Mouse (Mus musculus) testis, postnatal 14 days (tissue): ENCODE measurements around the gene Ift27.
A peak's percentile ranks its signal among the peaks of the same experiment; 100 is the strongest.

ENCODE experiments used
- DNase-seq: peaks from one replicate; pipeline ENCODE4 v3.0.0; 2021; ENCODE audit warnings: low spot score

Ift27 gene

GRCm38 (mm10) chr15:78173972-78174886, at the start of gene Ift27:
Gene Ift27 (minus strand): TSS chr15:78174107.
- DNase-seq, result peak; percentile 97

GRCm38 (mm10) chr15:78215269-78215668, 41.4 kb upstream of the Ift27 start:
- DNase-seq, result no peak

- DNase-seq, result no peak
Measured at GRCm38 (mm10) chr15:78211367-78211766, 37.5 kb upstream of the Ift27 start.

GRCm38 (mm10) chr15:78210203-78210602, 36.3 kb upstream of the Ift27 start:
- DNase-seq, result no peak

DNA sequence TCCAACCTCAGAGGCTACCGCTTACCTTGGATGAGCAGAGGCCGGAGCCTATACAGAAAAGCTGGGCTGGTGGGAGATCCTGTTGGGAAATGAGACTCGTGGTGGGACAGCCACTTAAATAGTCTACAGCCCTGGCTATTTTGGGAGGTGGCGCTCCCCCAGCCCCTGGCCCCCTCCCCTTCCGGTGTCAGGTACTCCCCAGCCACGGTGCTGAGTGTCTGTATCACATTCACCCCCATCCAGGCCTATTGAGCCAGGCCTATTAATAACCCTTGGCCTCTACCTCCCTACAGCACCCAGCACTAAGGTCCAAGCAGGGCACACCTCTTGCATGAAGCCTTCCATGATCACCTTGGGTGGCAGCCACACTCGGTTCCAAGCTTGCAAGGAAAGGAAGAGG, 32.4 kb upstream of the Ift27 start, which contains the start of gene Pvalb:
TSS of gene Pvalb (minus strand) at position 89 of the 400 bp plus-strand sequence.
- DNase-seq, result no peak

DNA sequence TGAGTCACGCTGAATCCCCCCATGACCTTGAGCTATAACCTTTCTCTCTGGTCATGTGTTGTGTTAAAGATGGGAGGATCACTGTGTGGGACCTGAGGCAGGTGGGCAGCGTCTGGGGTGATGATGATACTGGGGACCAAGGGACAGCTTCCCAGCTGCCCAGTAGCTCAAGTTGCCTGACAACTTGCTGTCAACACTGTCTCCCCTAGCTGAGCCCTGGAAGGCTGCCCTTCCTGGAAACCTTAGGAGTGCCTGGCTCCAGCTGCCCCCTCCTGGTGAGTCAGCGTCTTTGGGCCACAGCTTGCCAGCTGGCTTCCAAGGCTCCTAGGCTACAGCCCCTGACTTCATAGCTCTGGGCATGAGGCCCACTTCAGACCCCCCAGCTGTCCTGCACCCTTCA, 31.3 kb upstream of the Ift27 start:
- DNase-seq, result no peak

- peak; percentile 22 for DNase-seq
Measured at GRCm38 (mm10) chr15:78204053-78204847, 30.3 kb upstream of the Ift27 start.

DNA sequence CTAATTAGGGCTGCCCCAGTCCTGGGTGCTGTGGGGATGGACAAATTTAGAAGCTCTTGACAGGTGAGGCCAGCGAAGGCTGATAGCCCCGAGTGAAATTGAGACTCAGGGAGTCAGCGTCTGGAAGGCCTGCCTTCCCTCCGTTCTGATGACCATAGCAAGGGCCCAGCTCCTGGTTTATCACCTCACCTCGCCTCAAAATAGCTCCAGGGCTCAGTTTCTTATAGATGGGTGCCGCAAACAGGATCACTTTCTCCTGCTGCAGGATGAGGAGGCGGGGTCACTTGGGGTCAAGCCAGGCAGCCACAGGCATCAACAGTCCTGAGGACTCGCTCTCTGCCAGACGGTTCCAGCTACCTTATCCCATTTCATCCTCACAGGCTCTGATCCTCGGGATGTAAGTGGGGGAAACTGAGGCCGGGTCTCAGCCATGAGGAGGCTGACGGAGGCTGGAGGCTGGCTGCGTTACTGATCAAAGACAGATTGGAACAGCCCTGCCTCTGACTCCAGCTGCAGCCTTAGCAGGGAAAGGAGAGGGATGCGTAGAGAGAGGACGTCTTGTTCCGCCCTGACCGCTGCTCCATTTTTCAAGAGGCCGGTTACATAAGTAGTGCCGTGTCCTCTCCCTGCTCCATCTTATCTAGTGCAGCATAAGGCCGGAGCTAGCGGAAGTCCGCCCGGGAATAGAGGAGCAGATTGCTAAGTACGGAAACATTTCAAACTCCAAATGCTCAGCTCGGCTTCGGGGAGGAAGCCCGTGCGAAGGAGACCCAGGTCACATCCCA, 21.4 kb upstream of the Ift27 start:
- DNase-seq, result no peak

DNA sequence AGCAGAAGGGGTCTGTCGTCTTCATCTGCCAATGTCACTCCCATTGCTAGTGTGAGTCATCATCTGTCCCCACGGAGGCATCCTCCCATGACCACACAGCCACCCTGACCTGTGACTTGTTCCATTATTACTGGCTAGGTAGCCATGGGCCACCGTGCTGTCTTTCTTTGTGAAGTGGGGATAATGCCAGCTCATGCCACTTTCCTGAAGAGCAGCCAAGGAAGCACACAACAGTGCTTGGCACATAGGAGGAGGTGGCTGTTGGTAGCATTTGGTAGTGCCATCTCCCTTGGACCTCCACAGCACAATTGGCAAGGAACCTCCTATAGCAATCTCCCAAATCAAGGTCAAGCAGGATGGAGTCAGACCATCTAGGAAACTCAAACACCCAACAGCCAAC, 20.4 kb upstream of the Ift27 start:
- DNase-seq, result no peak

DNA sequence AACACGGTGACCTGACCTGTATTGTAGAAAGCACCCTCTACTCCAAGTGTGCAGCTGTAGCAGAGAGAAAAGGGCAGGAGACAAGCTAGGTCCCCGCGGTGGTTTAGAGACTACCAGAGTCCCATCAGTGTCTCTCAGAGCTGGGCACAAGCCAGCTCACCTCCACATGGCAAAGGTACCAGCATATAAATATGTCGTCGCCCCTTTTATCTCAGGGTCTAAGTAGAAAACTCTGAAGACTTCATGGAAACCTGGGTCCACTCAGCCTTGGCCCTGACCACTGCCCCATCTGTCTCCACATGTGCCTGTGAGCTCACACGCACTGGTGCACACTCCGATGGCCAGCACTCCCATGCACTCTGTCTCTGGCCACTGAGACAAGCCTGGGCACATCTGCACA, 15.7 kb upstream of the Ift27 start:
- DNase-seq, result no peak

- DNase-seq, result no peak
Measured at GRCm38 (mm10) chr15:78188546-78188945, 14.6 kb upstream of the Ift27 start.

GRCm38 (mm10) chr15:78186906-78187305, 13.0 kb upstream of the Ift27 start:
- DNase-seq, result no peak

DNA sequence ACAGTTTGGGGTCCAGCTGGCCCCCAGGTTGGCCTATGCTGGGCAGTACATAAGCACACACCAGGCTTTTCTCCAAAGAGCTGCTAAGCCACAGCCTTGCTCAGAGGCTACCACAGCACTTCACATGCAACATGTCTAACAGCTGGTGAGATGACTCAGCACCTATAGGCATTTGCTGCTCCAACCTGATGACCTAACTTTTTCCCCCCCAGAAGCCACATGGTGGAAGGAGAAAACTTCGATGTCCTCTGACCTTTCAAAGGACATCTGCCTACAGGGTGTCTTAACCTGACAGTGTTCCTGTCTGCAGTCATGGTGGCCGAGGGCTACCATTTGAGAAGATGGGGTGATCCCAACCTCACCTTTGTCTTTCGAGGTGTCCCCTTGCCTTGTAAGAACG, 11.7 kb upstream of the Ift27 start:
- DNase-seq, result no peak

- no peak for DNase-seq
Measured at GRCm38 (mm10) chr15:78184855-78185254, 10.9 kb upstream of the Ift27 start.

GRCm38 (mm10) chr15:78181701-78182405, 7.9 kb upstream of the Ift27 start:
- DNase-seq, result no peak

DNA sequence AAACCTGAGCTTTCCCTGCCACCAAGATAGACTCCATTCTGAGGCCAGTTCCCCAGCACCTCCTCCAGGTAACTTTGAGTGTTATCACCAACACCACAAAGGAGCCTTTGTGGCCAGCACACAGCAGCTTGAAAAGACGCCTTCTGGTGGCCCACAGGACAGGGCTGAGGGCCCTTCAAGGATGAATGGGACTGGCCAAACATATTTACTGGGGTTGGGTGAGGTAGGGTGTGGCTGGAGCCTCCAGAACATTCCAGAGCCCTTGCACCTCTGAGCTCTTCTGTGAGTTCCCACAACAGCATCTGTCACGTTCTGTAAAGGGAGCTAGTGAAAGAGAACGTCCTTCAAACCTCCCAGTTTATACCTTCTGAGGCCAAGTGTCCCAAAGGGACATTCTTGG, 5.9 kb upstream of the Ift27 start:
- no peak for DNase-seq

GRCm38 (mm10) chr15:78178397-78178796, 4.5 kb upstream of the Ift27 start:
- DNase-seq, result peak; percentile 64

GRCm38 (mm10) chr15:78177257-78177656, 3.4 kb upstream of the Ift27 start:
- no peak for DNase-seq

GRCm38 (mm10) chr15:78174887-78175245, 959 bp upstream of the Ift27 start:
- DNase-seq, result no peak

DNA sequence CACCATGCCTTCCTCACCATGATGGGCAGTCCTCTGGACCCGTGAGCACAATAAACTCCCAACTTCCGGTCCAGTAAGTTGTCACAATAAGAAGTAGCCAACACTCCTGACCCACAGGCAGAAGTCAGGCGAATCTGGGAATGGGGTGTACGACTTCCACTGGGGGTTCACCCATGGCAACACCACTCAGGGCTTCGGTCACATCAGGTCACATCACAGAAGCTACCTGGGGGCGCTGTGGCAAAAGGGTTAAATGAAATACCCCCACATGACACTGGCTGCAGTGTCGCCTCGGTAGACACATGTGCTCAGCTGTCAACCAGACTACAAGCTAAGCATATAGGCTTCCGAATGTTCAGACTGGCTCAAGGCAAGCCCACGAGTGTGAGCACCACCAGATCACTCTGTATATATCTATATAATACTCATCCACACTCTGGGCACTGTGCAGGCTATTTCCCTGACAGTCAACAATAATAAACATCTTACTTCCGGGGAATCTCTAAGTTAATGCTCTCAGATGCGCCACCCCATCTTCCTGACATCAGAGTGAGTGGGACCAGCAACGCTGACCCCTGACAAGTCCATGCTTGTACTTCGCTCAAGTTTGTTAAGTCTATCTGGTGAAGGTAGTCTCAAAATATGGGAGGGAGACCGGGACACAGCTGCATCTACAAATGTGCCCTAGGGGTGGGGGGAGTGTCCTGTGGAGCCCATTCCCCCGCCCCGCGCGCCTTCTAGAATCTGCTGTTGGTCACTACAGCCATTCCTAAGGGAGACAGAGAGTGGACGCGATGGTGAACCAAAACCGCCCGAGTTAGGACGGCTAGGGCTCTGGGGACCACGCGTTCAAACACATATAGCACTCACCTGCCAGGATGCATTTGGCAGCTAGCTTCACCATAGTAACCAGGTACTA, 749 bp downstream of the Ift27 start:
- peak; percentile 33 for DNase-seq
